Mouse (Mus musculus) telencephalon, adult 2 months (tissue): ENCODE data around the gene Filip1.
A peak's percentile ranks its signal among the peaks of the same experiment; 100 is the strongest.

ENCODE experiments used
- DNase-seq: peaks from one replicate; pipeline ENCODE4 v3.0.0-alpha.2; 2011; ENCODE audit warnings: low read depth, low spot score

The Filip1 gene

GRCm38 (mm10) chr9:79825526-79825925 lies 187.1 kb downstream of the Filip1 start:
- DNase-seq: no peak

GRCm38 (mm10) chr9:79823856-79824255 lies 188.8 kb downstream of the Filip1 start:
- DNase-seq: no peak

- no peak for DNase-seq
Measured at GRCm38 (mm10) chr9:79823438-79823837, 189.2 kb downstream of the Filip1 start.

GRCm38 (mm10) chr9:79816464-79816863 lies 196.2 kb downstream of the Filip1 start:
- DNase-seq: no peak

- no peak for DNase-seq
Measured at GRCm38 (mm10) chr9:79816013-79816412, 196.6 kb downstream of the Filip1 start.

- no peak for DNase-seq
Measured at GRCm38 (mm10) chr9:79814592-79814991, 198.1 kb downstream of the Filip1 start.

GRCm38 (mm10) chr9:79810969-79811902 lies 201.4 kb downstream of the Filip1 start:
- DNase-seq: no peak

GRCm38 (mm10) chr9:79810534-79810933 lies 202.1 kb downstream of the Filip1 start:
- DNase-seq: no peak

GRCm38 (mm10) chr9:79809411-79809810 lies 203.2 kb downstream of the Filip1 start:
- DNase-seq: no peak

GRCm38 (mm10) chr9:79807178-79807577 lies 205.5 kb downstream of the Filip1 start:
- no peak for DNase-seq

- peak; percentile 15 for DNase-seq
Measured at GRCm38 (mm10) chr9:79806317-79807075, 206.2 kb downstream of the Filip1 start.

GRCm38 (mm10) chr9:79805426-79805825 lies 207.2 kb downstream of the Filip1 start:
- no peak for DNase-seq

GRCm38 (mm10) chr9:79796461-79797135 lies 216.1 kb downstream of the Filip1 start:
- no peak for DNase-seq

- no peak for DNase-seq
Measured at GRCm38 (mm10) chr9:79795076-79795475, 217.6 kb downstream of the Filip1 start.

GRCm38 (mm10) chr9:79792841-79793835 lies 219.5 kb downstream of the Filip1 start, which contains the start of gene Tmem30a:
Tmem30a (minus strand) TSS chr9:79793507.
- DNase-seq: peak; percentile 99

GRCm38 (mm10) chr9:79785794-79786085 lies 226.9 kb downstream of the Filip1 start:
- peak; percentile 40 for DNase-seq

GRCm38 (mm10) chr9:79784934-79785793 lies 227.5 kb downstream of the Filip1 start:
- no peak for DNase-seq

GRCm38 (mm10) chr9:79784439-79784838 lies 228.2 kb downstream of the Filip1 start:
- no peak for DNase-seq

GRCm38 (mm10) chr9:79779354-79779753 lies 233.3 kb downstream of the Filip1 start:
- no peak for DNase-seq

- no peak for DNase-seq
Measured at GRCm38 (mm10) chr9:79766991-79767545, 245.6 kb downstream of the Filip1 start.
